Mouse (Mus musculus) cerebellum, postnatal 10 days (tissue): ENCODE data around the gene Arg2.

ENCODE experiments used
- DNase-seq, 2 experiments: peaks; one replicate each; pipeline ENCODE4 v3.0.0; 2021; ENCODE audit warnings: mixed read lengths in 2 of 2

Gene Arg2

GRCm38 (mm10) chr12:79130299-79131177 lies at the start of gene Arg2:
Gene Arg2, plus strand, starts transcription at chr12:79130777.
- DNase-seq: peak; percentile 89 to 90

GRCm38 (mm10) chr12:79089182-79089812 lies 41.3 kb upstream of the Arg2 start, which contains the start of gene Pigh:
Gene Pigh, minus strand, starts transcription at chr12:79089651.
- DNase-seq: peak; percentile 94 to 95

- peak; percentile 36 to 64 for DNase-seq
These were observed 38.0 kb upstream of the Arg2 start for GRCm38 (mm10) chr12:79092569-79092968.

GRCm38 (mm10) chr12:79097106-79097752 lies 33.3 kb upstream of the Arg2 start:
- DNase-seq: peak; percentile 63 to 76

- no peak for DNase-seq
These were observed 26.8 kb upstream of the Arg2 start for GRCm38 (mm10) chr12:79103773-79104172.

GRCm38 (mm10) chr12:79104544-79104943 lies 26.0 kb upstream of the Arg2 start:
- DNase-seq: peak; percentile 13 to 22

GRCm38 (mm10) chr12:79105312-79105711 lies 25.3 kb upstream of the Arg2 start:
- no peak for DNase-seq

- DNase-seq: no peak
These were observed 11.6 kb upstream of the Arg2 start for GRCm38 (mm10) chr12:79118991-79119390.

GRCm38 (mm10) chr12:79122820-79123219 lies 7.8 kb upstream of the Arg2 start:
- peak in 1 of 2 experiments; percentile 16 for DNase-seq

GRCm38 (mm10) chr12:79131178-79131675 lies 650 bp downstream of the Arg2 start:
- peak; percentile 41 to 55 for DNase-seq

GRCm38 (mm10) chr12:79131706-79132460 lies 1.3 kb downstream of the Arg2 start:
- peak in 1 of 2 experiments; percentile 22 for DNase-seq

GRCm38 (mm10) chr12:79134676-79135075 lies 4.1 kb downstream of the Arg2 start:
- no peak for DNase-seq

GRCm38 (mm10) chr12:79135105-79135504 lies 4.5 kb downstream of the Arg2 start:
- DNase-seq: no peak

GRCm38 (mm10) chr12:79136949-79137348 lies 6.4 kb downstream of the Arg2 start:
- no peak for DNase-seq

- no peak for DNase-seq
These were observed 8.4 kb downstream of the Arg2 start for GRCm38 (mm10) chr12:79138999-79139398.

GRCm38 (mm10) chr12:79139417-79139816 lies 8.8 kb downstream of the Arg2 start:
- DNase-seq: no peak

- DNase-seq: no peak
These were observed 10.2 kb downstream of the Arg2 start for GRCm38 (mm10) chr12:79140811-79141210.

- DNase-seq: no peak
These were observed 10.8 kb downstream of the Arg2 start for GRCm38 (mm10) chr12:79141384-79141783.

GRCm38 (mm10) chr12:79149653-79150052 lies 19.1 kb downstream of the Arg2 start:
- no peak for DNase-seq

- no peak for DNase-seq
These were observed 32.3 kb downstream of the Arg2 start for GRCm38 (mm10) chr12:79162876-79163275.

- no peak for DNase-seq
These were observed 38.6 kb downstream of the Arg2 start for GRCm38 (mm10) chr12:79169173-79169572.

GRCm38 (mm10) chr12:79170421-79170820 lies 39.8 kb downstream of the Arg2 start:
- DNase-seq: no peak
